Mouse (Mus musculus) erythroblast, adult 5-6 weeks (primary cell): ENCODE measurements around the gene Ccdc59. TPM values are rescaled to one million over a fixed set of nuclear protein-coding genes. Genes with fewer than 3 reads are reported as not detected.
A peak's percentile ranks its signal among the peaks of the same experiment; 100 is the strongest.

Source experiments
- ATAC-seq: replicated peaks from 2 replicates; pipeline ENCODE4 v1.8.0; 2016; ENCODE audit warnings: moderate number of reproducible peaks, mild to moderate bottlenecking, moderate TSS enrichment, inconsistent platforms; ENCODE audit not compliant: poor library complexity, low FRiP score, severe bottlenecking
- total RNA-seq, 2 experiments: library from RNA; stranded (forward) in 1 of 2; stranded (reverse) in 1 of 2; fragments of 150-400 nt in 1 of 2; fragments of 200-764, 138-1000 nt in 1 of 2; gene quantifications; 2 replicates each; pipeline versions ENCODE4 v1.2.3 to v1.2.4; 2015 to 2017; ENCODE audit warnings: low replicate concordance in 2 of 2

Ccdc59 gene
- total RNA-seq (2015; ENCODE audit: low replicate concordance): 5.2 and 15.0 TPM in 2 replicates
- 10.6 and 12.1 TPM in 2 replicates for total RNA-seq (2017; ENCODE audit: low replicate concordance)

GRCm38 (mm10) chr10:105840928-105841888, at the start of gene Ccdc59, which contains the start of gene Mettl25:
Gene Ccdc59, plus strand, starts transcription at chr10:105841067.
Gene Mettl25, minus strand, starts transcription at chr10:105841380.
- peak; percentile 97 for ATAC-seq

DNA sequence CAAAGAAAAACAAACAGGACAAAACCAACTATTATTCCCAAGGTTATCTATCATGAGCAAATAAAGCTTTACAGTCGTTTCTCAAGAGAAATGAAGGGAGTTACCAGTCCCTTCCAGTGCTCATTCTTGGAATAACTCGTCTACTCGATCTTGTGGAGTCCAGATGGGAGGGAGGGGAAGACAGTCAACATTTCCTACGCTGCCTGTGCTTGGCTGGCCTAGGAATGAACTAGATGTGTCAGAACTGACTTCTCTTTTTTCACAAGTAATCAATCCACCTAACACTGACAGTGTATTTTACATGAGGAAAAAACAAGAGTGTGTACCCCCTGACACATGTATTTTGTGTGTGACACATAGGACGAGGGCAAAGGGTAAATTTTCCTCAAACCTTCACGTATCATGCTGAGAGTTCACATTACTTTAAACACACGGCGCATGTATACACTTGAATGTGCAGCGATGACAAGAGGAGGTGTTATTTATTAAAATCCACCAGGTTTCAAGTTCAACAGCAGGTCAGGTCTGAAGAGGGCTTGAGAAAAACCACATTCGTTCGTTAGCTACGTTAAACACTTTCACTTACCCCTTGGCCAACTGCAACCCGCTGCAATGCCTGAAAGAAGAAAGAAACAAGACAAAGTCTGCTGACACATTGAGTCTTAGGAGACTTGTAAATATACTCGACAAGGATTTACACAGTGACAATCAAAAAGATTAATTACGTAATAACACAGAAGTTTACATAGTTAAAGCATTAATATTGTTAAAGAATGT, 46.9 kb upstream of the Ccdc59 start:
- ATAC-seq: no peak

GRCm38 (mm10) chr10:105797250-105797924, 43.5 kb upstream of the Ccdc59 start:
- ATAC-seq: no peak

- ATAC-seq: no peak
These were observed 39.7 kb upstream of the Ccdc59 start for GRCm38 (mm10) chr10:105801147-105801546.

- no peak for ATAC-seq
These were observed 38.7 kb upstream of the Ccdc59 start for GRCm38 (mm10) chr10:105802132-105802531.

DNA sequence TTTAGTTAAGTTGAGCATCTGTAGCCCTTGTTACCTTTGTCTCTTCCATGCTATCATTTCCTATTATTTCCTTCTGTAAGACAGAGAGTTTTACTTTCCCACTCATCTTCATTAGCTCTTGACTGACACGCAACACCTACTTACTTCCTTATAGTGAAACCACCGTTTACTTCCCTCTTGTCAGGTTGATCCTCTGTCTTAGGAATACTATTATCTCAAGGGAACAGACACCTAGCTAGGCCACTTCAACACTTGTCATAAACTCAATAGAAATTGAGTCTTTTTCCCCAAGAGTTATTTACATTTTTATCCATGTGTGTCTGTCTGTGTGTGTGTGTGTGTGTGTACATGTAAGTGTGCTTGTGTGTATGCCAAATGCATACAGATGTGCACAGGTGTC, 37.4 kb upstream of the Ccdc59 start:
- ATAC-seq: no peak

DNA sequence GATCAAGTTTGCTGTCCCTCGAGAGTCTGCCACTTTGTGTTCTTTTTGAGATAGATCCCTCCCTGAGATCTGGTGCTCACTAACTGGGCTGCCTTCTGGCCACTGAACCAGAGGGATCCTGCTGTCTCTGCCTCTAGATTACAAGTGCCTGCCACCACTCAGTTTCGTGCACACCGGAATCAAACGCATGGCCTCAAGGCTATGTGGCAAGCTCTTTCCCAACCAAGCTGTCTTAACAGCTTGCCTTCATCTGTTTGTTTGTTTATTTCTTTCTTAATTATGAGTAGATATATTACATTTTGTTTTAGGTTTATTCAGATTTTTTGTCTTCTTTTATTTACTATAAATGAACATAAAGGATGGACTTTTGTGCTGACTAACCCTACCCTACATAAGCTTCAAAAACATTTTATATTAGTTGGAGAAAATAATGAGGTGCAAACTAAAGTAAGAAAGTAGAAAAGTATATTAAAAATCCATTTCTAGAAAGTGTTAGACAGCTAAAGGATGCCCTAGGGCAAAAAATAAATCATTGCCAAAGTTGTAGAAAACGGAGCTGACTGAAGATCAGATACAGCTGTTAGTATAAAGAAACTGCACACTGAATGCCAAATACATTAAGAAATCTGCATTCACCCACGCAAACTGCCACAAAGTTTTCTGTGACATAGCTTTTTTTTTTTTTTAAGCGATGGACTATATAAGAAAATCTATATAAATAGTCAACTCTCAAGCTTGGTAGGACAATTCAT, 34.4 kb upstream of the Ccdc59 start:
- ATAC-seq: no peak

DNA sequence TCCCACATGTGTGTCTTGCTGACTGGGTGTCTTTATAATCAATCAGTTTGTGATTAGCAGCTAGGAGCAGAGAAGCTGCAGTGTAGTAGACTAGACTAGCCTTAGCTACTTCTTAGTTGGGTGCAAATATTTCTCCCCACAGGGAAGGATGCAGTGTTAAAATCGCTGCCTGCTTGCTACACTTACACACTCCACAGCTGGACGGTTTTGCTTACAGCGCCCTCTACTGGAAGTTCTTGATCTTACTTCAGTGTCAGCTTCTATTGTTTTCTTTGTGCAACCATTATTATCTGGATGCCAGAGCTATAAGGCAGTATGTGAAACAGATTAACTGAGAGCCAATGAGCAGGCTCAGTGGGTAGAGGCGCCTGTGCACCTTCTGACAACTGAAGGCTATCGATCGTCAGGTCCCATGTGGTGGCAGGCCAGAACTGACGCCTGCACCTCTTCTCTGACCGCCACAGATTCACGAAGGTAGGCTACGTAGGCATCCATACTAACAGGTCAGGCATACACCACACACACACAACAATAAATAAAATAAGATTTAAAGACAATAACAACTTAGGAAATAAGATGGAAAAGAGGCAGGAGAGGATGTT, 6.1 kb upstream of the Ccdc59 start:
- ATAC-seq: 0 out of 2 replicates have a peak, but pooled peaks have one; percentile 49

DNA sequence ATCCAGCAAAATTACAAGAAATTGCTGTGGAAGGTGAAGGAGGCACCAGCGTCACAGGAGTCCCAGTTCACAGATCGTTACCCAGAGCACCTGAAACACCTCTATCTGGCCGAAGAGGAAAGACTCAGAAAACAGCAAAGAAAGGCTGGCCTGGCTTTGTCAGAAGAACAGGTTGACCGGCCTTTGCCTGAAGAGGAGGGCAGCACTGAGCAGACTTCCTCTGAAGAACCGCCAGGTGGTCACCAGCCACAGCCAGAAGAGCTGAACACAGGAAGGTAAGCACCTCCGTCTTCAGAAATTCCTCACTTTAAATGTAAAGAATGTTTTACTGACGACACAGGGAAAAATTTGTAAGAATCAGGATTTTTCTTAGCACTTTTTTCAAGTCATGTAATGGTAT, 1.7 kb downstream of the Ccdc59 start:
- ATAC-seq: no peak

GRCm38 (mm10) chr10:105850286-105850685, 9.4 kb downstream of the Ccdc59 start:
- no peak for ATAC-seq

- ATAC-seq: no peak
These were observed 10.3 kb downstream of the Ccdc59 start for GRCm38 (mm10) chr10:105851136-105851535.

DNA sequence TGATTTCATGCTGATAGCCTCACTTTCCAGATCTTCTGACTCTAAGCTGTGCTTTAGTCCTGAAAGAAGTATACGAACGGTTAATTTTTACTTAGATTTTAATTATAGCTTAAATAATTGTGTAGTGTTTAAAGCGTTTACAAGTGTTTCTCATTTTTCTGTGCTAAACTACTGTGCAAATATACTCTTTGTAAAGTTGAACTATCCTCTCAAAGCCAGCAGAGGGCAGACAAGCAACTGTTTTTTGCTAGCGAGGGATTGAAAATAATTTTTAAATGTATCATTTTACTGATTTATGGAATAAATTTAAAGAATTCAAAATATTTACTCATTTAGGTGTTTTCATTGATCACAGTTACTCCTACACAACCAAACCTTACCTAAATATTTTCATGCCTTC, 26.4 kb downstream of the Ccdc59 start:
- no peak for ATAC-seq

Other genes starting within 250 kb of the Ccdc59 start
- gene Mettl25, start 313 bp downstream of the Ccdc59 start, total RNA-seq (2015; ENCODE audit: low replicate concordance): 3.8 and 4.2 TPM in 2 replicates
- gene Mettl25, start 313 bp downstream of the Ccdc59 start, total RNA-seq (2017; ENCODE audit: low replicate concordance): 0.09 and 3.9 TPM in 2 replicates